Mouse (Mus musculus) urinary bladder, postnatal 4 days (tissue): ENCODE data around the gene Pmpca.
A peak's percentile ranks its signal among the peaks of the same experiment; 100 is the strongest.

Source experiments
- DNase-seq, 2 experiments: peaks; one replicate each; pipeline ENCODE4 v3.0.0; 2021 to 2022; ENCODE audit warnings: low spot score in 2 of 2

Gene Pmpca

DNA sequence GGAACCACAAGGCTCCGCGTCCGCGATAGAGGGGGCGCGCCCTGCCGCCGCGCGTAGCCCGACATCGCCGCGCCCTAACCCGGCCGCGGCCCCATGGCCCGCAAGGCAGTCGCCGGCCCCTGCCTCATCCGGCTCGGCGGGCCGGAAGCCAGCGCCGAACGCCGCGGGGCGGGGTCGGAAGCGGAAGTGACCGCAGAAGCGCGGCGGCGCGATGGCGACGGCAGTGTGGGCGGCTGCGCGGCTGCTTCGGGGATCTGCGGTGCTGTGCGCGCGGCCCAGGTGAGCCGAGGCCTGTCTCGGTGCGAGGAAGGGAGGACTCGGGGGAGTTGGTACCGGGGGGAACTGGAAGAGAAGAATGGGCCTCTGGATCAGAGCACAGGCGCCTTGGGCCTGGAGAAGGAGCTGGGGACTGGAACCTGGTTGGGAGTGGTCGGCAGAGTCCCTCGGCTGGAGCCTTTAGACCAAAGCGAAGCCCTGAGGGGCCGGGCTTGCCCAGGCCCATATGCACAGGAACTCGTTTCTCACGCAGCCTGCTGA, at the start of gene Pmpca, which contains the start of gene Entr1:
Gene Pmpca (plus strand): TSS at position 186 of the 537 bp plus-strand sequence.
Gene Entr1 (minus strand): TSS at position 163 of the 537 bp plus-strand sequence.
- peak; percentile 79 to 85 for DNase-seq

- DNase-seq = no peak
Observed at GRCm38 (mm10) chr2:26341510-26341981, 47.6 kb upstream of the Pmpca start.

- DNase-seq = peak in 1 of 2 experiments; percentile 69
Observed at GRCm38 (mm10) chr2:26342044-26342443, 47.1 kb upstream of the Pmpca start.

DNA sequence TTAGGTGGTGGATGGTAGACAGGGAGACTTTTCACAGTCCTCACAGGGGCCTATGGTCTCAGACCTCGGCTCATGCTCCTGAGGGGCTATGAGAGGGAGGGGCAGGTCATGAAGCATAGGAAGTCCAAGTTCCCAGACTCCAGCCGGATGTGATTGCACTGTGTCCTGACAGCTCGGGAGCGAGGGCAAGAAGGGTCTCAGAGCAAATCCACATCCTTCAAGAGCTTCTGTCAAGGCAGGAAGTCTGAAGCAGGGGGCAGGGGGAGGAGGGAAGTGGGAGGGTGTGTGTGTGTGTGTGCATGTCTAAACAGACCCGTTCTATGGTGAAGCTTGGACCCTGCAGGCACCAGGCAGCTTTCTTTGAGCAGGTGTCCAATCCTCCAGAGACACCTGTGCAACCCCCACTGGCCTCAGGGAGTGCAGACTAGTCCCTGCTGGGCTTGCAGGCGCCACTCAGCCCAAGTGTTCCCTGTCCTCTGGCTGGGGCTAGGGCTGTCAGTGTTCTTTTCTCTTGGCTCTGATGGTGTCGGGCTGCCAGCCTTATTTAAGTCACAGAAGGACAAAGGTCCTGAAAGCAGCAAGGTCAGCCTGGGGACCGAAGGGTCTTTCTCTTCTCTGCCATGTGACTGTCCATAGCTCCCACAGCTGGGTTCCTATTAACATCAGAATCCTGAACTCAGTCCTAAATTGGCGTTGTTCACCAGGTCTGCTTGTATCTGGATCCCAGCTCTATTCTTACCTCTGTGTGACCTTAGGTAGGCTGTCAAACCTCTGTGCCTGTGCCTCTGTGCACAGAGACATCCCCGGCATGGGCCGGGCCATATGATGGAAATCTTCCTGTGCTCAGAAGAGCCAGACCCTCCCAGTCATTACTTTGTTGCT, 46.3 kb upstream of the Pmpca start:
- DNase-seq = no peak

DNA sequence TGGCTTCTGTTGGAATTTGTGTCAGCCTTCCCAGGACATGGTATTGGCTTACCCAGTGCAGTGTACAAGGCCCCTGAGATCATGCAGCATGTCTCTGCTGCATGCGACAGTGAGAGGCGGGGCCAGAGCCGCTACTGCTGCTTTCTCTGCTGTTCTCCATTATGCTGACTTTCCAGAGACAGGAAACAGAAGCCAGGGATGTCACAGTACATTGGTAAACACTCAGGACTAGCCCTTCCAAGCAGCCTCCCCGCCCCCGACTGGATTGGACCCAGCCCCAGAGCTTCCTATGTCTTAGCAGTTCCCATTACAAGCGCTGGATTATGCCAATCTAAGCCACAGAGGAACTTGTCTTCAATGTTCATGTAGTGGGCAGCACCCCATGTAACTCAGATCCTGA, 40.9 kb upstream of the Pmpca start:
- DNase-seq = no peak

GRCm38 (mm10) chr2:26351358-26352290, 37.5 kb upstream of the Pmpca start, which contains the start of gene Dnlz:
Gene Dnlz (minus strand): TSS chr2:26352110.
- peak; percentile 90 to 93 for DNase-seq

GRCm38 (mm10) chr2:26352291-26352910, 36.7 kb upstream of the Pmpca start:
- no peak for DNase-seq

- no peak for DNase-seq
Observed at GRCm38 (mm10) chr2:26353066-26353980, 35.8 kb upstream of the Pmpca start.

- no peak for DNase-seq
Observed at GRCm38 (mm10) chr2:26354401-26354800, 34.7 kb upstream of the Pmpca start.

DNA sequence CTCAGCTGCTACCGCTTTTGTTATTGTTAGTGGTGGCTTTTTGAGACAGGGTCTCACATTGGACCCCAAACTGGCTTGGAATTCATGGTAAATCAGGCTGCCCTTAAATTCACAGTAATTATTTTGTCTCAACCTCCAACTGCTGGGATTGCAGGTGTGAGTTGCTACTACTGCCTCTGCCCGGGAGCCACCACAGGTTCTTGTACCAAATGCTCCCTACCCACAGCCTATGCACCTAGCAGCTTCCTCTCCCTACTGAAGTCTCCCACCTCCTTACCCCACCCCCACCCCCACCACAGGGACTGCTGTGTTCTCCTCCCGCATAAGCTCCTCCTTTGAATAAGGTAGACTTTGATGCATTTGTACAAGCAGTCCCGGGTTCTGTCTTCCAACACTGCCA, 32.9 kb upstream of the Pmpca start:
- DNase-seq = no peak

GRCm38 (mm10) chr2:26356678-26357077, 32.5 kb upstream of the Pmpca start:
- DNase-seq = no peak

- DNase-seq = no peak
Observed at GRCm38 (mm10) chr2:26357484-26357883, 31.7 kb upstream of the Pmpca start.

- DNase-seq = no peak
Observed at GRCm38 (mm10) chr2:26358667-26359320, 30.3 kb upstream of the Pmpca start.

DNA sequence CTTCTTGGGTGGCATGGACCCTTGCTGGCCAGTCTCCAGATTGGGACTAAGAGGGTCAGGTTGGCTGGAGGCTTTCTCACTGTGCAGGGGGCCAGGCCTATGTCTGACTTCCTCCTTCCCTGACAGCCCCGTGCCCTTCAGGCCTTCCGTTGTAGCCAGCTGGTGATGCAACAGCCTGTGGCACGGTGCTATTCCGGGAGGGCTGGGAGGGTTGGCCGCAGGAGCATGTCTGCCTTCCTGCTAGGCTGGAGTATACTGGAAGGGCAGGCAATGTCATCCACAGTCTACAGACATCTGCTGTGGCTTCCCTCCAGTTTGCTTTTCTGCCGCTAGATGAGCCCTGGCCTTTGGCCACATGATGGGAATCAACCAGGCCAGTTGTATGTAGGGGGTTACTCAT, 29.2 kb upstream of the Pmpca start:
- no peak for DNase-seq

GRCm38 (mm10) chr2:26360772-26361171, 28.4 kb upstream of the Pmpca start, which contains the start of gene Card9:
Gene Card9 (minus strand): TSS chr2:26360918.
- DNase-seq = no peak

DNA sequence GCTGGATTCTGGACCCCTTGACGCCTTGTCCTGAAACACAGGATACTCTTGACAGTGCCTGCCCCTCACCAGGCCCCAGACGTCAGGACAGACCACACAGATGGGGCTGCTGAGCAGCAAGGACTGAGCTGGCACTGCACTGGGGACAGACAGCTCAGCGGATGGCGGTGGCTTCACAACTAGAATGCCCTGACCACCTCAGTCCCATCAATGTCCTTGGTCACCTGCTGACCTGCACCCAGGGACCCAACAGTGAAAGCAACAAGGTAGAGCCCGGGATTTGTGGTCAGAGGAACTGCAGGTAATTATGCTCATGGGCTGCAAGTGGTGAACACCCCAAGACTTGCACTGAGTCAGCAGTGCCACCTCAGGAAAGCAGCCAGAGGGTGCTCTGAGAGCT, 26.1 kb upstream of the Pmpca start:
- DNase-seq = no peak

DNA sequence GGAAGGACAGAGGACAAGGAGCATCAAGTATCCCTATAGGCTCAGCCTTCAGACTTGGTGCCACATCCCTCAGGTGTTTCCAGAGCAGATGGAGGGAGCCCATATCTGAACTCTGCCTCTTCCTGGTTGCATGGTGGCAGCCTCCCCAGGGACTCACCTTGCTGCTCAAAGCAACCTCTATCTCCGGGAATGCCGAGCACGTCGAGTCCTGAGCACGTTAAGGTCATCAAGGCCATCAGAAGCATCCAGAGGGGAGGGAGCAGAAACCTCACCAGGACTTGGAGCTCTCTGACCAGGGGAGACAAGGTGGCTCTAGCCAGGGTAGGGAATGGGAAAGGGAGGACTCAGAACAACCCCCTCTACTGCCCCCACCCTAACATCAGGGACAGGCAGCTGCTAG, 25.7 kb upstream of the Pmpca start:
- no peak for DNase-seq

- DNase-seq = peak; percentile 64 to 71
Observed at GRCm38 (mm10) chr2:26364738-26365465, 24.2 kb upstream of the Pmpca start.

GRCm38 (mm10) chr2:26367911-26368310, 21.2 kb upstream of the Pmpca start:
- no peak for DNase-seq
